Mouse (Mus musculus) small intestine, adult 2 months (tissue): ENCODE data around the gene Carhsp1. TPM values are rescaled to one million over a fixed set of nuclear protein-coding genes. Genes with fewer than 3 reads are reported as not detected.

ENCODE experiments used
- H3K27ac ChIP-seq: fragments of 200-500 bp; 2 replicates; pipeline ENCODE4 v1.5.1; 2012; ENCODE audit warnings: low read depth, low read length, control low read depth, inconsistent platforms; ENCODE audit not compliant: insufficient read depth
- H3K27me3 ChIP-seq: fragments of 200-500 bp; 2 replicates; pipeline ENCODE4 v1.6.1; 2012; ENCODE audit warnings: mild to moderate bottlenecking, moderate library complexity, low read length, inconsistent platforms; ENCODE audit not compliant: control insufficient read depth, insufficient read depth
- H3K36me3 ChIP-seq: fragments of 200-500 bp; 2 replicates; pipeline ENCODE4 v1.6.1; 2012; ENCODE audit warnings: mild to moderate bottlenecking, low read length, control low read depth, inconsistent platforms; ENCODE audit not compliant: control insufficient read depth, insufficient read depth
- H3K4me1 ChIP-seq: fragments of 200-500 bp; 2 replicates; pipeline ENCODE4 v1.6.1; 2012; ENCODE audit warnings: low read length, inconsistent platforms, mixed read lengths; ENCODE audit not compliant: control insufficient read depth, insufficient read depth, insufficient read length
- H3K4me3 ChIP-seq: fragments of 200-500 bp; 2 replicates; pipeline ENCODE4 v1.5.1; 2012; ENCODE audit warnings: low read depth, mild to moderate bottlenecking, control low read depth, inconsistent platforms, low read length, moderate library complexity
- CTCF ChIP-seq: fragments of 200-500 bp; IDR thresholded peaks from 2 replicates; pipeline ENCODE4 v1.5.1; 2012; ENCODE audit warnings: low read depth, mild to moderate bottlenecking, control low read depth, inconsistent platforms, low read length, moderate library complexity, mixed read lengths; ENCODE audit not compliant: insufficient replicate concordance, insufficient read length; ENCODE audit errors: extremely low read depth
- POLR2A ChIP-seq: fragments of 200-500 bp; IDR thresholded peaks from 2 replicates; pipeline ENCODE4 v1.6.1; 2012; ENCODE audit warnings: low read depth, mild to moderate bottlenecking, control low read depth, inconsistent platforms, low read length, moderate library complexity
- WGBS: fragments of 180-500 bp; shearing (Covaris S2); methylation state at CpG from one replicate; pipeline ENCODE4 v1.1.7; 2018; 5-methylcytosine and 5-hydroxymethylcytosine counted together
- polyA plus RNA-seq: library from polyadenylated mRNA; depleted of rRNA; stranded (reverse); fragments of >200 nt; gene quantifications from 2 replicates; pipeline ENCODE4 v1.2.3, GENCODE M21; 2012

Carhsp1 gene
- polyA plus RNA-seq, 1 experiment: 61.6 TPM

GRCm38 (mm10) chr16:8686121-8686870, 14.3 kb upstream of the Carhsp1 start:
- peak overlapping the region; percentile 17; the same call in 1 of the 2 replicates for H3K27ac ChIP-seq
- no peaks in the 10 kb centered on the region for H3K27me3 ChIP-seq
- peaks cover 19% of the 10 kb centered on the region for H3K36me3 ChIP-seq
- peaks cover 19% of the 10 kb centered on the region for H3K4me1 ChIP-seq
- WGBS: 43% methylated on average over 7 of the region's 7 CpGs
- TF ChIP-seq CTCF (peak; percentile 74; the same call in 1 of the 2 replicates), POLR2A (no peak)
- no peak overlapping the region for H3K4me3 ChIP-seq

DNA sequence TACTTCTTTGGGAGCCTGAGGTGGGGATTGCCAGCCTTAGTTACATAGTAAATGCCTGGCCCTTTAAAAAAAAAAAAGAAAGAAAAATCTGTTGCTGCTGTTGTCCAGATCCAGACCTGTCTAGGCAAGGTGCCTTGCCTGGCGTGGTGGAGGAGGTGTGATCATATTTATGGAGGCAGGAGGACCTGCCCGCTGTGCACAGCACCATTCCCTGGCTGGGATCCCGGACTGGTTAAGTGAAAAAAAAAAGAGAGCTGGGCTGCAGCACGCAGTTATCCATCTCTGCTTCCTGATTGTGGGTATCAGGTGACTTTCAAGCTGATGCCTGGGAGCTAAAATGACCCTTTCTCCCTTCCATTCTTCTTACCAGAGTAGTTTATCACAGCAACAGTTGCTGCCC, 13.1 kb upstream of the Carhsp1 start:
- H3K4me3 ChIP-seq: no peak overlapping the region
- H3K27ac ChIP-seq: no peak overlapping the region
- H3K36me3 ChIP-seq: peaks cover 11% of the 10 kb centered on the region
- peaks cover 19% of the 10 kb centered on the region for H3K4me1 ChIP-seq
- H3K27me3 ChIP-seq: no peaks in the 10 kb centered on the region
- 26% methylated on average over 4 of the region's 4 CpGs for WGBS
- TF ChIP-seq CTCF (no peak), POLR2A (no peak)

DNA sequence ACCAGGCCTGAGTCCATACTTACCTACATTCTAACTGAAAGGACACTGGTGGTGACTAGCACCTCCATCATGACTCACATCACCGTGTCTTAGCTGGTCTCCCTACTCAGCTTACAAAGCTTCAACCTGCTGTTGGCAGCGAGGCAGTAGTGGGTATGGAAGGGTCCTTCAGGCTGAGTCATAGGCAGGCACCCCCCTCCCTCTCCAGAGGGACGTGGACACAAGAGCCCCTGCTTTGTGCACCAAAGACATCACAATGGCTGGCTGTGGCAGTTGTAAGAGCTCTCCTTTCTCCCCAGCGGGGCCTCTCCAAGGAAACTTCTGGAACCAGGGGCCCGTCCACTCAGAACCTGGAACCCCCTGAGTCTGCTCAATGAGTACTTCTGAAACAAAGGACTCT, 8.5 kb upstream of the Carhsp1 start, which contains the start of gene Gm5767:
TSS of gene Gm5767 (plus strand) at position 301 of the 400 bp plus-strand sequence.
- Histone ChIP-seq H3K27me3 (no peaks in the 10 kb centered on the region), H3K27ac (no peak within 1 kb of the TSS), H3K4me1 (peaks cover 13% of the 10 kb centered on the region; the same call in 1 of the 2 replicates), H3K36me3 (no peaks in the 10 kb centered on the region), H3K4me3 (no peak within 1 kb of the TSS)
- WGBS: 85% methylated on average over 5 of the region's 5 CpGs
- TF ChIP-seq CTCF: no peak
- TF ChIP-seq POLR2A: no peak

- Histone ChIP-seq H3K4me3 (no peak overlapping the region), H3K36me3 (no peaks in the 10 kb centered on the region), H3K27ac (no peak overlapping the region), H3K27me3 (no peaks in the 10 kb centered on the region), H3K4me1 (peaks cover 13% of the 10 kb centered on the region; the same call in 1 of the 2 replicates)
- TF ChIP-seq POLR2A: no peak
- no peak for TF ChIP-seq CTCF
- WGBS: 56% methylated on average over 3 of the region's 3 CpGs
Measured at GRCm38 (mm10) chr16:8679780-8680179, 7.8 kb upstream of the Carhsp1 start.

GRCm38 (mm10) chr16:8678676-8679075, 6.7 kb upstream of the Carhsp1 start:
- Histone ChIP-seq H3K27me3 (no peaks in the 10 kb centered on the region), H3K27ac (no peak overlapping the region), H3K36me3 (no peaks in the 10 kb centered on the region), H3K4me3 (no peak overlapping the region), H3K4me1 (peaks cover 13% of the 10 kb centered on the region; the same call in 1 of the 2 replicates)
- TF ChIP-seq POLR2A: no peak
- TF ChIP-seq CTCF: no peak
- WGBS: 34% methylated on average over 4 of the region's 4 CpGs

GRCm38 (mm10) chr16:8678035-8678434, 6.1 kb upstream of the Carhsp1 start:
- WGBS: 23% methylated on average over 5 of the region's 5 CpGs
- peaks cover 13% of the 10 kb centered on the region; the same call in 1 of the 2 replicates for H3K4me1 ChIP-seq
- peak overlapping the region; percentile 17; the same call in 1 of the 2 replicates for H3K27ac ChIP-seq
- H3K36me3 ChIP-seq: no peaks in the 10 kb centered on the region
- H3K27me3 ChIP-seq: no peaks in the 10 kb centered on the region
- H3K4me3 ChIP-seq: no peak overlapping the region
- TF ChIP-seq POLR2A (no peak), CTCF (no peak)

GRCm38 (mm10) chr16:8676800-8677199, 4.8 kb upstream of the Carhsp1 start:
- Histone ChIP-seq H3K4me3 (no peak overlapping the region), H3K27me3 (no peaks in the 10 kb centered on the region), H3K27ac (no peak overlapping the region), H3K36me3 (no peaks in the 10 kb centered on the region), H3K4me1 (peaks cover 13% of the 10 kb centered on the region; the same call in 1 of the 2 replicates)
- TF ChIP-seq CTCF (peak; percentile 65; the same call in 1 of the 2 replicates), POLR2A (no peak)
- WGBS: 55% methylated on average over 4 of the region's 4 CpGs
